Mouse (Mus musculus) embryo, embryonic 10.5 days (tissue): ENCODE results near the gene Sult2a7.

Experiments used
- DNase-seq: peaks from one replicate; pipeline ENCODE4 v3.0.0-alpha.2; 2015; ENCODE audit warnings: low spot score

The Sult2a7 gene

DNA sequence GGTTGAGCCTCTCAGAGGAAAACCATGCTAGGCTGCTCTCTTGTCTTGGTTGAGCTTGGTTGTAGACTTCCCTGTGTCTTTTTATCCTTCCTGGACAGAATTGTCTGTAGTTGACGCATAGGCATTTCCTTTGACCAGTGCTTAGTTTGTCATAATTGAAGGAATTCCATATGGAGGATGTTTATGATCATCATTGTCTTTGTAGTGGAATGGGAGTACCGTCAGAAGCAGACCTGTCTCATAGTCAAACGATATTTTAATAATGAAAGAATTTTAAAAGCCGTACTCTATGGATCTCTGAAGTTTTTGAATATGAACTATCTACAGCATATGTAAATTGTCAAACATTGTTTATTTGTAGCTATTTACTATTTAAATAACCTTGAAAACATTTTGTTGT, at the start of gene Sult2a7:
Sult2a7 (minus strand) TSS at position 101 of the 400 bp plus-strand sequence.
- DNase-seq, result no peak

GRCm38 (mm10) chr7:14525280-14525679, 31.2 kb upstream of the Sult2a7 start:
- no peak for DNase-seq

DNA sequence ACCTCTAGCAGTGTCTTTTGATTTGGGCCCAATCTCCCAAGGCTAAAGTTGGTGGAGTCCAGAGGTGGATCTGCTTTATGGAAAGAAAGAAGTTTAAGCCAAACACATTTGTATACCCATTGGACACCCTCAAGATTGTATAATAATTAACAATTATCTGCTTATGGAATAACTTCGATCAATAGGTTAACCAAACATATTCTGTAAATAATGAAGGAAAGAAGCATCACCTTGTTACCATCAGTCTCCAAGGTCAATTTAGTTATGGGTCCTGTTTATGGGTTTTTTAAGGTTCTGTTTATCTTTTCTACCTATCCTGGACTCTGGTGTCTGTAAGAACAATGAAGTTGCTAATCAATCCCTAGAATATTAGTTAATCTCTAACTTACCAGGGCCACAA, 28.6 kb upstream of the Sult2a7 start:
- DNase-seq, result no peak

- DNase-seq, result no peak
These were observed 24.3 kb upstream of the Sult2a7 start for GRCm38 (mm10) chr7:14518301-14518700.

- no peak for DNase-seq
These were observed 1.1 kb downstream of the Sult2a7 start for GRCm38 (mm10) chr7:14492886-14493285.

DNA sequence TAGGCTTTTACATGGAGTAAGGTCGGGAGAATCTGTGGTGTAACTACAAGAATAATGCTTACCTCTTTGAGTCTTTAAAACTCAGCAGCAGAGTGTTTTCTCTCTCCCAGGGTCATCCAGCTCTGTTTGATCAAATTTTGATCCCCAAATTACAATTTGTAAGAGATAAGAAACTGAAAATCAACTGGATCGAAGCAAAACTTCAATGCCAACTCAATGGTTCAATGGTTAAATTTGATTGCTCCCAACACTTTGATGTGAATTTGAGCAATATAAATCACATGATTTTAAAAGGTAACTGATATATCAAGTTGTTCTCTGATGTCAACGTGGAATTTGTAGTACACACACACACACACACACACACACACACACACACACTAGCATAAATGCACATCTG, 47.5 kb downstream of the Sult2a7 start, which contains the start of gene Sult2a8:
Sult2a8 (minus strand) TSS at position 236 of the 400 bp plus-strand sequence.
- DNase-seq, result no peak

DNA sequence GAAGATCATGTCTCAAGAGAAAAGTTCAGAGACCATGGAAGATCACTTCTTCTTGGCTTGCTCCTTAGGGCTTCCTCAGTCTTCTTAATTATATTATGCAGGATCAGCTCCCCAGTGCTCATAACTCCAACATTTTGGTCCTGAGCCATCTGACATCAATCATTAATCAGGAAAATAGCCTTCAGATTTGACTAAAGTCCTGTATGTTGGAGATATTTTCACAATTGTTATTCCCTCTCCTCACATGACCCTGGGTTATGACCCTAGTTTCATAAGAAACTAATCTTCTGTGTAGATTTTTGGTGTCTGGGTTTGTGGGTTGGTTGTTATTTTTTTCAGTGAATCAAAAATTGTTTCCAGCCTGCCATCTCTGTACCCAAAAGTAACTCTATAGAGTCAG, 54.4 kb downstream of the Sult2a7 start:
- no peak for DNase-seq

- no peak for DNase-seq
These were observed 55.5 kb downstream of the Sult2a7 start for GRCm38 (mm10) chr7:14438484-14438883.

DNA sequence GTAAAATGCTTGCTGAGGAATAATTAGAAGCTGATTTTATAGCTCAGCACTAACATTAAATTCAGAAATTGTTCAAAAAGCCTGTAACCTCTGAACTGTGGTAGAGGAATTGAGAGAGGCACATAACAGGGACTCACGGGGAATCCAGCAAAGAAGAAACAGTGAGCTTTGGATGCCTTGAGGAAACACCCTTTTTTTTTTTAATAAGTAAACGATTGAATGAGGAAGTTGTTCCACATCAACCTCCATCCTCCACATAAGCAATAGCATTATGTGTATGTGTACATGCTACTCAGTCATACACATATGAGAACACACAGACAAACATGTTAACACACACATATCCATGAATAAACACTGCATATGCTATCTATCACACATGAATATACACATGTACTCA, 56.0 kb downstream of the Sult2a7 start:
- no peak for DNase-seq
